Mouse (Mus musculus) thymus, adult 2 months (tissue): Measurements from ENCODE around the gene Rbfox3.

ENCODE experiments used
- CTCF ChIP-seq: fragments of 200-500 bp; IDR thresholded peaks from 2 replicates; pipeline ENCODE4 v1.5.1; 2012; ENCODE audit warnings: mild to moderate bottlenecking, control low read depth, low read length, moderate library complexity, borderline replicate concordance; ENCODE audit not compliant: control insufficient read depth, poor library complexity, insufficient read depth; ENCODE audit errors: extremely low read depth
- POLR2A ChIP-seq: fragments of 200-500 bp; IDR thresholded peaks from 2 replicates; pipeline ENCODE4 v1.6.1; 2012; ENCODE audit warnings: mild to moderate bottlenecking, low read length, control low read depth, moderate library complexity; ENCODE audit not compliant: control insufficient read depth, poor library complexity, insufficient read depth; ENCODE audit errors: extremely low read depth

- no peak for TF ChIP-seq CTCF
- no peak for TF ChIP-seq POLR2A
These were observed 357.5 kb downstream of the Rbfox3 start for GRCm38 (mm10) chr11:118553926-118554325.
